Mouse (Mus musculus) limb, embryonic 15.5 days (tissue): ENCODE results near the gene Plb1. TPM values are rescaled to one million over a fixed set of nuclear protein-coding genes. Genes with fewer than 3 reads are reported as not detected.

Experiments
- ATAC-seq: fragments of 200-750 bp; cut with Nextera tagmentation; 2 replicates; pipeline ENCODE4 v1.8.0; 2017; ENCODE audit warnings: low read depth, moderate TSS enrichment; ENCODE audit not compliant: insufficient number of reproducible peaks, low FRiP score, low TSS enrichment
- H3K27ac ChIP-seq: fragments of 300-500 bp; sonication (generic); 2 replicates; pipeline ENCODE4 v1.5.1; 2015; ENCODE audit warnings: moderate library complexity, mild to moderate bottlenecking, inconsistent platforms
- H3K27me3 ChIP-seq: fragments of 300-500 bp; sonication (generic); 2 replicates; pipeline ENCODE4 v1.6.1; 2015; ENCODE audit warnings: inconsistent platforms
- H3K36me3 ChIP-seq: fragments of 300-500 bp; sonication (generic); 2 replicates; pipeline ENCODE4 v1.6.1; 2015; ENCODE audit warnings: inconsistent platforms
- H3K4me1 ChIP-seq: fragments of 300-500 bp; sonication (generic); 2 replicates; pipeline ENCODE4 v1.6.1; 2015; ENCODE audit warnings: inconsistent platforms
- H3K4me2 ChIP-seq: fragments of 300-500 bp; sonication (generic); 2 replicates; pipeline ENCODE4 v1.6.1; 2015; ENCODE audit warnings: mild to moderate bottlenecking, inconsistent platforms
- H3K4me3 ChIP-seq: fragments of 300-500 bp; sonication (generic); 2 replicates; pipeline ENCODE4 v1.5.1; 2015; ENCODE audit warnings: mild to moderate bottlenecking, inconsistent platforms
- H3K9ac ChIP-seq: fragments of 300-500 bp; sonication (generic); 2 replicates; pipeline ENCODE4 v1.6.1; 2015; ENCODE audit warnings: inconsistent platforms
- H3K9me3 ChIP-seq: fragments of 300-500 bp; sonication (generic); 2 replicates; pipeline ENCODE4 v1.6.1; 2016; ENCODE audit warnings: inconsistent platforms
- WGBS: fragments of 180-500 bp; shearing (Covaris S2); methylation state at CpG from one replicate; pipeline ENCODE4 v1.1.7; 2015; 5-methylcytosine and 5-hydroxymethylcytosine counted together
- polyA plus RNA-seq: library from polyadenylated mRNA; unstranded; fragments of >200 nt; fragmentation: Nextera tagmentation; extraction: Ambion mirVana; gene quantifications from 2 replicates; pipeline ENCODE4 v1.2.1, GENCODE M21; 2015

Plb1 gene
- polyA plus RNA-seq, 1 experiment from 2014 or later: 1.0 TPM

GRCm38 (mm10) chr5:32403082-32403953, 170.8 kb downstream of the Plb1 start:
- no peak overlapping the region for H3K9ac ChIP-seq
- no peaks in the 10 kb centered on the region for H3K36me3 ChIP-seq
- no peak overlapping the region for H3K27ac ChIP-seq
- H3K4me3 ChIP-seq: no peak overlapping the region
- H3K27me3 ChIP-seq: no peaks in the 10 kb centered on the region
- H3K9me3 ChIP-seq: no peaks in the 10 kb centered on the region
- 0 out of 2 replicates have a peak, but pooled peaks cover 6% of the 10 kb centered on the region for H3K4me1 ChIP-seq
- no peak for ATAC-seq
- no peak overlapping the region for H3K4me2 ChIP-seq
- WGBS: 65% methylated on average over 9 of the region's 9 CpGs

DNA sequence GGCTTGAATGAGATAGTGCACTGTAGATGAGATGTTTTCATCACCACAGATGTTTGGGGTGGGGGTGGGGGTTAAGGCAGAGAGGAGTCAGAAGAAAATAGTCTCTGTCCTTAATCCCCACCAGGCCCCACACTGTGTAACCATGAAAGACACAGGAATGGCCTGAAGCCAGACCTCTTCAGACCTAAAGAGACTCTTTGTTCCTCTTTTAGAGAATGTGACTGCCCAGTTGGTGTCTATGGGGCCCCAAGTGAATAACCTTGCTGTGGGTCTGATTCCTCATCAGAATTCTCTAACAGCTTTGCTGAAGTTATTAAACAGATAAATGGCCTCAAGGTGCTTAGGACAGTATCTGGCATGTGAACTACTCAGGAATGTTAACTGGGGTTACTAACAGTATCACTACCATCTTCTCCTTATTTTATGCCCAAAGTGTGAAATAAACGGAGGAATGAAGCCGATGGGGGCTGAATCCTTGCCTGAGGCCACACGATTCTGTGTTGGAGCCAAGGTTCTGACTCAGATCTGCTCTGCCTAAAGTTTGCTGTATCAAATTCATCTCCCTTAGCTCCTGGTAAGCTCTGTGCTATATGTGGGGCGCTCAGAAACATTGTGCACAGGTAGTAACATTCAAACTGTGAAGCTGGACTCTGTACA, 172.8 kb downstream of the Plb1 start:
- WGBS: 63% methylated on average over 4 of the region's 4 CpGs
- no peaks in the 10 kb centered on the region for H3K27me3 ChIP-seq
- no peak overlapping the region for H3K9ac ChIP-seq
- H3K36me3 ChIP-seq: no peaks in the 10 kb centered on the region
- H3K4me2 ChIP-seq: no peak overlapping the region
- ATAC-seq: no peak
- H3K9me3 ChIP-seq: no peaks in the 10 kb centered on the region
- H3K27ac ChIP-seq: no peak overlapping the region
- 0 out of 2 replicates have a peak, but pooled peaks cover 6% of the 10 kb centered on the region for H3K4me1 ChIP-seq
- H3K4me3 ChIP-seq: no peak overlapping the region

DNA sequence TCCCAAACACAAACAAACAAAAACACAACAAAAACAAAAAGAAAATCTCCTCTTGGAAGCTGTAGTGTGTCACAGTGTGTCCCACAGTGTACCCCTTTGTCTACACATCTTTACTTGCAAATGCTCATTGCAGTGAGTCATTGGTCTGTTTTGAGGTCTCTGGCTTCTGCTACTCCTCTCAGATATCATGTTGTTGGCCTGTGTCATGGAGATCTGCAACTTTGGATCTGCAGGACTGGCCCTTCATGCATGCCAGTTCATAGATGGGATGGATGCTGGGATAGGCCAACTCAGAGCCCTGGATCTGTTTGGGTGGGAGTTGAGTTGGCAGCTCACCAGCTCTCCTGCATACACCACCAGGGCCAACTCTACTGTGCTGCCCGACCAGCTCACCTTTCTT, 176.3 kb downstream of the Plb1 start:
- H3K27ac ChIP-seq: no peak overlapping the region
- H3K4me3 ChIP-seq: no peak overlapping the region
- peaks cover 22% of the 10 kb centered on the region for H3K4me1 ChIP-seq
- H3K4me2 ChIP-seq: no peak overlapping the region
- H3K9me3 ChIP-seq: no peaks in the 10 kb centered on the region
- no peaks in the 10 kb centered on the region for H3K27me3 ChIP-seq
- H3K36me3 ChIP-seq: no peaks in the 10 kb centered on the region
- H3K9ac ChIP-seq: no peak overlapping the region
- 70% methylated on average over 1 of the region's 1 CpGs for WGBS
- no peak for ATAC-seq

- no peaks in the 10 kb centered on the region for H3K27me3 ChIP-seq
- H3K9me3 ChIP-seq: no peaks in the 10 kb centered on the region
- H3K4me1 ChIP-seq: peaks cover 32% of the 10 kb centered on the region
- no peak overlapping the region for H3K9ac ChIP-seq
- no peak for ATAC-seq
- 87% methylated on average over 2 of the region's 2 CpGs for WGBS
- no peak overlapping the region for H3K27ac ChIP-seq
- no peak overlapping the region for H3K4me3 ChIP-seq
- H3K4me2 ChIP-seq: no peak overlapping the region
- no peaks in the 10 kb centered on the region for H3K36me3 ChIP-seq
These were observed 177.2 kb downstream of the Plb1 start for GRCm38 (mm10) chr5:32409747-32410146.

- H3K4me2 ChIP-seq: no peak overlapping the region
- no peak overlapping the region for H3K27ac ChIP-seq
- H3K4me3 ChIP-seq: no peak overlapping the region
- H3K36me3 ChIP-seq: no peaks in the 10 kb centered on the region
- H3K4me1 ChIP-seq: peaks cover 30% of the 10 kb centered on the region
- ATAC-seq: no peak
- 55% methylated on average over 3 of the region's 3 CpGs for WGBS
- no peaks in the 10 kb centered on the region for H3K27me3 ChIP-seq
- H3K9me3 ChIP-seq: no peaks in the 10 kb centered on the region
- H3K9ac ChIP-seq: no peak overlapping the region
These were observed 178.6 kb downstream of the Plb1 start for GRCm38 (mm10) chr5:32410954-32411688.

DNA sequence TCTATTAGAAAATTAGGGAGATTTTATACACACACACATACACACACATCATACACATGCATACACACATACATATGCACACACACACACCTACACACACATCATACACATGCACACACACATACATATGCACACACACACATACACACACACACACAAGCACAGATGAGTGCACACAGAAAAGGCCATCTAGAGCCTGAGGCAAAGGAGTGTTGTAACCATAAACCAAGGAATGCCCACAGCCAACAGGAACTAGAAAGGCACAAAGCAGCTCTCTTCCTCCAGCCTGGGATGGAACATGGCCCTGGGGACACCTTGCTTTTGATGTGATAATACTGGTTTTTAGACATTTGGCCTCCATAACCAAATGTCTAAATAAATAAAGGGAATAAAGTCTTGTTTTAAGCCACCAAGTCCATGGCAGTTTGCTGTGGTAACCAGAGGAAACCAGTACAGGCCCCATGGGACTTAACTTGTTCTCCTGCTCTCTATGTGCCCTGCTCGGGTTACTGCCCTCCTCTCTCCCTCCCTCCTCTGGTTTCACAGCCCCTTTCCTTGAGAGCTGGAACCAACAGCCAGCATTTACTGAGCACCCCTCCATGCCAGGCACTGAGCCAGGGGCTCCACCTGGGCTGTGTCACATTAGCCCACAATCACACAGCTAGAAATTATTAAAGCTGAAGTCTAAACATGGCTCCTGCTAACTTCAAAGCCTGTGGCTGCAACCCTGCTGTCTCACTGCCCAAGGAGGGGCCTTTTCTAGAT, 179.9 kb downstream of the Plb1 start:
- Histone ChIP-seq H3K4me3 (no peak overlapping the region), H3K4me1 (peaks cover 33% of the 10 kb centered on the region), H3K27ac (peak overlapping the region; percentile 67), H3K4me2 (no peak overlapping the region), H3K9me3 (no peaks in the 10 kb centered on the region), H3K9ac (no peak overlapping the region), H3K36me3 (no peaks in the 10 kb centered on the region), H3K27me3 (no peaks in the 10 kb centered on the region)
- ATAC-seq: peak; percentile 61
- 0% methylated on average over 1 of the region's 1 CpGs for WGBS

- Histone ChIP-seq H3K9me3 (no peaks in the 10 kb centered on the region), H3K4me1 (peaks cover 33% of the 10 kb centered on the region), H3K27ac (peak overlapping the region; percentile 67), H3K27me3 (no peaks in the 10 kb centered on the region), H3K4me3 (no peak overlapping the region), H3K36me3 (no peaks in the 10 kb centered on the region), H3K4me2 (no peak overlapping the region), H3K9ac (no peak overlapping the region)
- ATAC-seq: peak; percentile 53; the same call in 1 of the 2 replicates
- 23% methylated on average over 2 of the region's 2 CpGs for WGBS
These were observed 180.6 kb downstream of the Plb1 start for GRCm38 (mm10) chr5:32413083-32413482.

DNA sequence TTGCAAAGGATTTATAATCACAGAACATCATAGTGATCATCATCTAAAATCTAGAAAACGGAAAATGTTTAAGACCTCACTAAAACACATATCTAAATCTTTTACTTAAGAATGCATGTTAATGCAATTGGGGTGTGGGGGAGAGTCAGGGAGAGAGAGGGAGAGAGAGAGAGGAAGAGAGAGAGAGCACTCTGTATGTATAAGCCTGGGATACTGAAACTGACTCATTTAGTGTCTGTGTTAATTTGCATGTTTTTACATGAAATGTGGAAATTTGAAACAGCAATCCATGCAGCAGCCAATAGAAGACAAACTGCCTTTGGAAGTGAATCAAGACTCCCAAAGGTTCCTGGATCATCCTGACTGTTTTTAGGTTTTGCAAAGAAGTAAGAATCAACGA, 181.1 kb downstream of the Plb1 start:
- Histone ChIP-seq H3K36me3 (no peaks in the 10 kb centered on the region), H3K4me3 (no peak overlapping the region), H3K4me1 (peaks cover 33% of the 10 kb centered on the region), H3K9me3 (no peaks in the 10 kb centered on the region), H3K9ac (no peak overlapping the region), H3K4me2 (no peak overlapping the region), H3K27ac (peak overlapping the region; percentile 67), H3K27me3 (no peaks in the 10 kb centered on the region)
- no peak for ATAC-seq
- WGBS: 37% methylated on average over 2 of the region's 2 CpGs

- Histone ChIP-seq H3K4me3 (no peak overlapping the region), H3K27me3 (no peaks in the 10 kb centered on the region), H3K4me1 (peaks cover 33% of the 10 kb centered on the region), H3K9me3 (no peaks in the 10 kb centered on the region), H3K9ac (no peak overlapping the region), H3K27ac (peak overlapping the region; percentile 40; the same call in 1 of the 2 replicates), H3K36me3 (no peaks in the 10 kb centered on the region), H3K4me2 (no peak overlapping the region)
- WGBS: 48% methylated on average over 5 of the region's 5 CpGs
- ATAC-seq: no peak
These were observed 182.0 kb downstream of the Plb1 start for GRCm38 (mm10) chr5:32414461-32414985.

DNA sequence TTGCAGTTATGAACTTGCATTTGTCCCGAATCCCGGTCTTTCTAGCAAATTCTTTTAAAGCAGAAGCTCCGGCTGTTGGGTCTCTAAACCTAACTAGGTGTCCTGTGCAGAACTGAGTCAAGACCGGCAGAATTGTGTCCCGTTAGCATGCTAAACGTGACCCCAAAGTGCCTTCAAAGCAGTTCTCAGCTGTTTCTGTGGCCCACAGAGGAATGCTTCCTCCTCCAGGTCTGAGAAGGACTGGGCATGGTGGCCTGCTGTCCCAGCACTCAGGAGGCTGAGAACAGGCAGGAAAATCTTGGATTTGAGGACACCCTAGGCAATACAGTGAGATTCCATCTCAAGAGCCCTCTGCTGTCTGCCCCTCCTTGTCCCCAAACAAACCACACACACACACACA, 183.0 kb downstream of the Plb1 start:
- H3K27me3 ChIP-seq: no peaks in the 10 kb centered on the region
- no peaks in the 10 kb centered on the region for H3K36me3 ChIP-seq
- H3K27ac ChIP-seq: no peak overlapping the region
- peaks cover 33% of the 10 kb centered on the region for H3K4me1 ChIP-seq
- WGBS: 87% methylated on average over 6 of the region's 6 CpGs
- ATAC-seq: no peak
- no peak overlapping the region for H3K4me2 ChIP-seq
- no peak overlapping the region for H3K9ac ChIP-seq
- no peaks in the 10 kb centered on the region for H3K9me3 ChIP-seq
- H3K4me3 ChIP-seq: no peak overlapping the region
